Mouse (Mus musculus): Measurements from ENCODE around the gene Chpf. TPM values are rescaled to one million over a fixed set of nuclear protein-coding genes. Genes with fewer than 3 reads are reported as not detected.
A peak's percentile ranks its signal among the peaks of the same experiment; 100 is the strongest.

The Chpf gene
- polyA plus RNA-seq, 1 experiment from 2014 or later = 29.5 TPM

- Histone ChIP-seq H3K27me3 (peaks cover 17% of the 10 kb centered on the region), H3K4me1 (peaks cover 7% of the 10 kb centered on the region; the same call in 1 of the 2 replicates), H3K9me3 (no peaks in the 10 kb centered on the region), H3K4me3 (no peak overlapping the region), H3K9ac (no peak overlapping the region), H3K4me2 (no peak overlapping the region), H3K27ac (no peak overlapping the region), H3K36me3 (peaks cover 53% of the 10 kb centered on the region)
- no peak for ATAC-seq (ENCODE audit: borderline replicate concordance, extremely low read depth, low FRiP score, low TSS enrichment)
- WGBS = 60% methylated on average over 24 of the region's 24 CpGs
Observed at GRCm38 (mm10) chr1:75492579-75493170, 13.6 kb upstream of the Chpf start.

GRCm38 (mm10) chr1:75490785-75491551 lies 11.9 kb upstream of the Chpf start:
- H3K9ac ChIP-seq = no peak overlapping the region
- no peaks in the 10 kb centered on the region for H3K9me3 ChIP-seq
- peaks cover 13% of the 10 kb centered on the region for H3K4me1 ChIP-seq
- H3K4me2 ChIP-seq = no peak overlapping the region
- no peak for ATAC-seq (ENCODE audit: borderline replicate concordance, extremely low read depth, low FRiP score, low TSS enrichment)
- peaks cover 34% of the 10 kb centered on the region for H3K27me3 ChIP-seq
- WGBS = 83% methylated on average over 34 of the region's 34 CpGs
- H3K36me3 ChIP-seq = peaks cover 36% of the 10 kb centered on the region
- no peak overlapping the region for H3K4me3 ChIP-seq
- no peak overlapping the region for H3K27ac ChIP-seq

- WGBS = under 1% methylated on average over 62 of the region's 62 CpGs
- Histone ChIP-seq H3K9ac (no peak overlapping the region), H3K36me3 (peaks cover 28% of the 10 kb centered on the region), H3K4me2 (peak overlapping the region; percentile 80), H3K4me3 (peak overlapping the region; percentile 49), H3K4me1 (peaks cover 13% of the 10 kb centered on the region), H3K9me3 (no peaks in the 10 kb centered on the region), H3K27me3 (peaks cover 68% of the 10 kb centered on the region), H3K27ac (no peak overlapping the region)
- ATAC-seq (ENCODE audit: borderline replicate concordance, extremely low read depth, low FRiP score, low TSS enrichment) = peak; percentile 57
Observed at GRCm38 (mm10) chr1:75487405-75488161, 8.5 kb upstream of the Chpf start.

GRCm38 (mm10) chr1:75487040-75487404 lies 7.9 kb upstream of the Chpf start:
- H3K9ac ChIP-seq = no peak overlapping the region
- peaks cover 74% of the 10 kb centered on the region for H3K27me3 ChIP-seq
- no peaks in the 10 kb centered on the region for H3K9me3 ChIP-seq
- H3K36me3 ChIP-seq = peaks cover 22% of the 10 kb centered on the region
- peak overlapping the region; percentile 80 for H3K4me2 ChIP-seq
- H3K4me3 ChIP-seq = peak overlapping the region; percentile 49
- peaks cover 13% of the 10 kb centered on the region for H3K4me1 ChIP-seq
- WGBS = 2% methylated on average over 13 of the region's 13 CpGs
- no peak overlapping the region for H3K27ac ChIP-seq
- ATAC-seq (ENCODE audit: borderline replicate concordance, extremely low read depth, low FRiP score, low TSS enrichment) = no peak

GRCm38 (mm10) chr1:75486561-75486960 lies 7.5 kb upstream of the Chpf start:
- H3K27me3 ChIP-seq = peaks cover 77% of the 10 kb centered on the region
- H3K27ac ChIP-seq = no peak overlapping the region
- 8% methylated on average over 24 of the region's 24 CpGs for WGBS
- H3K4me2 ChIP-seq = peak overlapping the region; percentile 80
- H3K4me1 ChIP-seq = peaks cover 13% of the 10 kb centered on the region
- no peak overlapping the region; the same call in 1 of the 2 replicates for H3K4me3 ChIP-seq
- no peak; the same call in 1 of the 2 replicates for ATAC-seq (ENCODE audit: borderline replicate concordance, extremely low read depth, low FRiP score, low TSS enrichment)
- no peak overlapping the region for H3K9ac ChIP-seq
- H3K9me3 ChIP-seq = no peaks in the 10 kb centered on the region
- peaks cover 17% of the 10 kb centered on the region for H3K36me3 ChIP-seq

- no peak overlapping the region for H3K4me3 ChIP-seq
- peaks cover 22% of the 10 kb centered on the region for H3K4me1 ChIP-seq
- no peak overlapping the region for H3K4me2 ChIP-seq
- H3K27ac ChIP-seq = no peak overlapping the region
- no peak for ATAC-seq (ENCODE audit: borderline replicate concordance, extremely low read depth, low FRiP score, low TSS enrichment)
- H3K9ac ChIP-seq = no peak overlapping the region
- peaks cover 73% of the 10 kb centered on the region for H3K27me3 ChIP-seq
- 82% methylated on average over 7 of the region's 7 CpGs for WGBS
- H3K36me3 ChIP-seq = peaks cover 6% of the 10 kb centered on the region
- H3K9me3 ChIP-seq = no peaks in the 10 kb centered on the region
Observed at GRCm38 (mm10) chr1:75480735-75481134, 1.6 kb upstream of the Chpf start.

- peaks cover 13% of the 10 kb centered on the region for H3K36me3 ChIP-seq
- H3K27me3 ChIP-seq = peaks cover 66% of the 10 kb centered on the region
- peaks cover 22% of the 10 kb centered on the region for H3K4me1 ChIP-seq
- 24% methylated on average over 13 of the region's 13 CpGs for WGBS
- ATAC-seq (ENCODE audit: borderline replicate concordance, extremely low read depth, low FRiP score, low TSS enrichment) = no peak
- H3K4me2 ChIP-seq = peak overlapping the region; percentile 85
- no peaks in the 10 kb centered on the region for H3K9me3 ChIP-seq
- no peak overlapping the region for H3K9ac ChIP-seq
- H3K27ac ChIP-seq = no peak overlapping the region
- H3K4me3 ChIP-seq = peak overlapping the region; percentile 88
Observed at GRCm38 (mm10) chr1:75480036-75480435, 929 bp upstream of the Chpf start.

- peaks cover 17% of the 10 kb centered on the region for H3K36me3 ChIP-seq
- peaks cover 62% of the 10 kb centered on the region for H3K27me3 ChIP-seq
- no peak overlapping the region for H3K9ac ChIP-seq
- H3K4me3 ChIP-seq = peak overlapping the region; percentile 88
- H3K4me1 ChIP-seq = peaks cover 22% of the 10 kb centered on the region
- ATAC-seq (ENCODE audit: borderline replicate concordance, extremely low read depth, low FRiP score, low TSS enrichment) = peak; percentile 12; the same call in 1 of the 2 replicates
- no peaks in the 10 kb centered on the region for H3K9me3 ChIP-seq
- WGBS = under 1% methylated on average over 19 of the region's 24 CpGs
- no peak overlapping the region for H3K27ac ChIP-seq
- peak overlapping the region; percentile 85 for H3K4me2 ChIP-seq
Observed at GRCm38 (mm10) chr1:75479635-75479989, 505 bp upstream of the Chpf start.

GRCm38 (mm10) chr1:75478497-75478896 lies 610 bp downstream of the Chpf start:
- H3K4me2 ChIP-seq = peak overlapping the region; percentile 85
- H3K9ac ChIP-seq = peak overlapping the region; percentile 73
- no peaks in the 10 kb centered on the region for H3K9me3 ChIP-seq
- peak; percentile 0; the same call in 1 of the 2 replicates for ATAC-seq (ENCODE audit: borderline replicate concordance, extremely low read depth, low FRiP score, low TSS enrichment)
- WGBS = 0% methylated on average over 20 of the region's 25 CpGs
- peak overlapping the region; percentile 88 for H3K4me3 ChIP-seq
- H3K27me3 ChIP-seq = peaks cover 51% of the 10 kb centered on the region
- H3K36me3 ChIP-seq = peaks cover 25% of the 10 kb centered on the region
- peaks cover 22% of the 10 kb centered on the region for H3K4me1 ChIP-seq
- H3K27ac ChIP-seq = peak overlapping the region; percentile 88

GRCm38 (mm10) chr1:75477966-75478290 lies 1.2 kb downstream of the Chpf start:
- H3K27me3 ChIP-seq = peaks cover 45% of the 10 kb centered on the region
- peaks cover 22% of the 10 kb centered on the region for H3K4me1 ChIP-seq
- peak overlapping the region; percentile 85 for H3K4me2 ChIP-seq
- no peaks in the 10 kb centered on the region for H3K9me3 ChIP-seq
- H3K27ac ChIP-seq = no peak overlapping the region; the same call in 1 of the 2 replicates
- peak overlapping the region; percentile 88 for H3K4me3 ChIP-seq
- H3K9ac ChIP-seq = no peak overlapping the region
- 33% methylated on average over 3 of the region's 3 CpGs for WGBS
- no peak for ATAC-seq (ENCODE audit: borderline replicate concordance, extremely low read depth, low FRiP score, low TSS enrichment)
- peaks cover 26% of the 10 kb centered on the region for H3K36me3 ChIP-seq

- Histone ChIP-seq H3K27me3 (peaks cover 40% of the 10 kb centered on the region), H3K27ac (no peak overlapping the region), H3K9me3 (no peaks in the 10 kb centered on the region), H3K36me3 (peaks cover 26% of the 10 kb centered on the region), H3K4me3 (peak overlapping the region; percentile 23), H3K4me1 (peaks cover 22% of the 10 kb centered on the region), H3K4me2 (peak overlapping the region; percentile 85), H3K9ac (no peak overlapping the region)
- ATAC-seq (ENCODE audit: borderline replicate concordance, extremely low read depth, low FRiP score, low TSS enrichment) = no peak
- WGBS = 13% methylated on average over 35 of the region's 35 CpGs
Observed at GRCm38 (mm10) chr1:75477264-75477965, 1.7 kb downstream of the Chpf start.

Measured in lung, embryonic 15.5 days (tissue).